ENCODE assay signal across 1 mouse cellular context in the genomic region with DNA sequence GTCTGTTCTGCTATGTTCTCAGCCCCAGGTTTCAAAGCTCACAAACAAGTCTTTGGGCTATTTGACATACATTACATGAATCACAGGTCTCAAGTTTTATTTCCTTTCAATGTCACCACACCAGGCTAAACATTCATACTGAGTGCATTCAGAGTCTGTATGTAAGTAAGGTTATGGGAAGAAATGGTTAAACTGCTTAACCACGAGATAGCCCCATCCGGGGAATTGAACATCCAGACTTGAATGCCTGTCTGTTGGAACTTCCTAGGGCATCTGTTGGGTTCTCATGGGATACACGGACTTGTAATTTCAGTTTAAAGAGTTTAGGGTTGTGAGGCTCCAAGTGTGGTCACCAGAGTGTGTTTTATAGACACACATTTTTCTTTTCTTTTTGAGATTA.
TF ChIP-seq lines count a peak whose summit lies in the region.

No protein-coding gene starts in this region.

TF ChIP-seq in ES-E14, 5 proteins besides CTCF, POLR2A, EP300 and RAD21 (continued from another document):
- TF ChIP-seq CHD2 (IDR thresholded peaks at IDR 0.05; ENCODE audit: low read depth, low read length) (no peak), ZC3H11A (IDR thresholded peaks at IDR 0.05; ENCODE audit: borderline replicate concordance, low read depth, low read length) (no peak), HCFC1 (IDR thresholded peaks at IDR 0.05; ENCODE audit: borderline replicate concordance, insufficient read depth, low read length) (no peak)
